Mouse (Mus musculus) gastrocnemius, adult 2 months (tissue): ENCODE results near the gene Rad23b. TPM values are rescaled to one million over a fixed set of nuclear protein-coding genes. Genes with fewer than 3 reads are reported as not detected.
A peak's percentile ranks its signal among the peaks of the same experiment; 100 is the strongest.
"Not testable (repeated sequence)": the region's sequence is repeated elsewhere in the genome, so short reads cannot be mapped to it uniquely, and the experiment has no call there.

Experiments
- DNase-seq: peaks from one replicate; pipeline ENCODE4 v3.0.0; 2022
- H3K27ac ChIP-seq: fragments of 200-600 bp; 2 replicates; pipeline ENCODE4 v1.8.1; 2022; ENCODE audit warnings: mild to moderate bottlenecking
- H3K4me3 ChIP-seq: fragments of 200-600 bp; 2 replicates; pipeline ENCODE4 v1.8.1; 2022; ENCODE audit warnings: mild to moderate bottlenecking, moderate library complexity
- CTCF ChIP-seq: fragments of 200-600 bp; IDR thresholded peaks from 2 replicates; pipeline ENCODE4 v1.8.1; 2022; ENCODE audit warnings: antibody characterized with exemption, mild to moderate bottlenecking, moderate library complexity
- intact Hi-C: fragments of 180-260 bp; cut with DNase I; formaldehyde crosslinking; loops from one replicate; pipeline ENCODE4 v1.15.1; 2025
- total RNA-seq, 2 experiments: library from RNA; stranded (reverse); gene quantifications; 2 replicates each; pipeline ENCODE4 v1.2.3; 2021

Gene Rad23b
- total RNA-seq, 2 experiments from 2014 or later, result 112 to 134 TPM

DNA sequence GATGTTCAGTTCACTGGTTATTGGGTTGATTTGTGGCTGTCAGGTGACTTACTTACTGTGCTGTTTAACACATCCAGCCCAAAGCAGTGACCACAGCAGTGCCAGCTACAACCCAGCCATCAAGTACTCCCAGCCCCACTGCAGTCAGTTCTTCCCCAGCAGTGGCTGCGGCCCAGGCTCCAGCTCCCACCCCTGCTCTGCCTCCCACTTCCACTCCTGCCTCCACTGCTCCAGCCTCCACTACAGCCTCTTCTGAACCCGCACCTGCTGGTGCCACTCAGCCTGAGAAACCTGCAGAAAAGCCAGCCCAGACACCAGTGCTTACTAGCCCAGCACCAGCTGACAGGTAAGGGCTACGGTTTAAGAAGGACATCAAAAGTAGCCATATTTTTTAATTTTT, 20.3 kb downstream of the Rad23b start:
- no peak for TF ChIP-seq CTCF
- intact Hi-C loops, result no loop called here
- no peak for DNase-seq
- no peak overlapping the region for H3K27ac ChIP-seq
- no peak overlapping the region for H3K4me3 ChIP-seq

DNA sequence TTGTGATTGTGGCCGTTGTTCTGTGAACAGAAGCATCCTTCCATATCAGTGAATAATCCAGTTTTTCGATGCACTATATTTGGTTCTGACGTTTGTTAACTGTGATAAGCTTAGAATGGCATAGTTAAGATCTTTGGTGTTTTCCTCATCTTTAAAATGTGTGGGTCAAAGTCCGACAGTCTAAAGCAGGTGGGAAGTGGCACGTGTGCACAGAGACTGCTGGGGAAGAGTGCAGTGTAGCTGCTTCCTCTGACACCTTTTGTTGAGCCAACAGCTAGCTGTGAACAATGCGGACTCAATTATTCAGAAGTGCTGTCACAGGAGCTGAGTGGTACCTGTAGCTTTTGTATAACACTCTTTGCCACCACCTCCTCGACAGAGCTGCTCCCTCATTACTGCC, 21.5 kb downstream of the Rad23b start:
- Histone ChIP-seq H3K4me3 (no peak overlapping the region), H3K27ac (no peak overlapping the region)
- no peak for DNase-seq
- intact Hi-C loops, result no loop called here
- TF ChIP-seq CTCF, result no peak

DNA sequence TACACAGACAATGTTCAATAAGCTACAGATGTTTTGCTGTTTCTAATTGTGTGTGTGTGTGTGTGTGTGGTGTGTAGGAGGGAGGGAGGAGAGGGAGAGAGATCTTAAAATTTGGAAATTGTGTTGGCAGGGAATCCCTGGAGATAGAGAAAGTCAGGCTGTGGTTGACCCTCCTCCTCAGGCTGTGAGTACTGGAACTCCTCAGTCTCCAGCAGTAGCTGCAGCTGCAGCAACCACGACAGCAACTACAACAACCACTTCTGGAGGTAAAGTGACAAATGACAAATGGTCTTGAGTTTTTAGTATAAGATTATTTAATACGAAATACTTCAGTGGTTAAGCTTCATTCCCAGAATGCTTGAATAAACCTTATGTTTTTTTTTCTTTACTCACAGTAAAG, 32.5 kb downstream of the Rad23b start:
- no peak for TF ChIP-seq CTCF
- Histone ChIP-seq H3K27ac (no peak overlapping the region), H3K4me3 (no peak overlapping the region)
- DNase-seq, result no peak
- intact Hi-C loops, result no loop called here

DNA sequence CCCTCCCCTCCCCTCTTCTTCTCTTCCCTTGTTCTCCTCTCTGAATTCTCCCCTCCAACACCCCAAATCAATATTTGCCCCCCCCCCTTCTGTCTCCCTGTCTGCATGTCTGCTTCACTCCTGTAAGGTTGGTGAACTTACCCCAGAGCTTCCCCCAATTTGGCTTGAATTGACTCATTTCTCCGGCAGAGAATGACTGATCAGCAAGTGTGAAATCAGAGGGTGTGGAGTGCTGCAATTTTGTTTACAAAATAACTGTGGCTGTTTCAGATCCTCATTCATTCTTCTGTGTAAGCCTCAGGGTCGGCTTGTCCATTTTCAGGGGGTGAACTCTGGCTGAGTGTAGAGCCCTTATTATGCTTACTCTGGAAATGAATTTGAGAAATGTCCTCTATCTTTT, 36.9 kb downstream of the Rad23b start:
- no peak for DNase-seq
- Histone ChIP-seq H3K27ac (no peak overlapping the region), H3K4me3 (no peak overlapping the region)
- intact Hi-C loops, result no loop called here
- no peak for TF ChIP-seq CTCF

DNA sequence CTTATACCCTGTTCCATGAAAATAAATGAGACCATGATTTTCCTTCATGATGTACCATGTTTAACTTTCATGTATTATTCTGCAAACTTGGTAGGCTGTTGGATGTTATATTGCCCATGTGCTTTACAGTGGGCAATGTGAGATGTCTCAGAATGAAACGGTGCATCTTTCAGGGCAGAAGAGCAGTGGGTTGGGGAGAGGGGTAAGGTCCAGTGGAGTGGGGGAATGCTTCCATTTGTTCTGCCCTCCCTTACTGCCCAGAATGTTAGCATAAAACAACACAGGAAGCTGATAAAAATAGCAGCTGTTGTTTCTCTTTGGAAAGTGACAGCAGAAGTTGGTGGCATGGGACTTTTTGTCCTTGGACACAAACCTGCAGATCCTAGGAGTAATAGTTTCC, 41.6 kb downstream of the Rad23b start:
- no peak for TF ChIP-seq CTCF
- H3K4me3 ChIP-seq, result no peak overlapping the region
- intact Hi-C loops, result no loop called here
- DNase-seq, result no peak
- H3K27ac ChIP-seq, result no peak overlapping the region

DNA sequence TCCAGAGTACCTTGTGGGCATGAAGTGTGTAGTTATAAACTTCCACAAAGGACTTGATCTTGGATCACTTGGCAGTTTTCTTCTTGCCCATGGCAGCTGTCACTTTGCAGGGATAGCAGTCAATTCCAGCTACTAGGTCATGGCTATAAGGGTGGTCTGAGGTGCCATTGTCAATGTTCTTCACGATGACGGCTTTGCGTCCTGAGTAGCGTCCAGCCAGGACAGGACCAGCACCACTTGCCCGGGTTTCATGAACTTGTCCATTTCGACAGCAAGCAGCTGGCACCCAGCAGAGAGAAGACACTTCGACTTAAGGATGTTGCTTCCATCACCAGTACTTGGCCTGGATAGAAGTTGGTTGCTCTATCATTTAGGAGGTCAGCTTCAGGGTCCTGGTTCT, 42.6 kb downstream of the Rad23b start:
- intact Hi-C loops, result no loop called here
- Histone ChIP-seq H3K27ac (no peak overlapping the region), H3K4me3 (no peak overlapping the region)
- DNase-seq, result no peak
- TF ChIP-seq CTCF, result no peak

DNA sequence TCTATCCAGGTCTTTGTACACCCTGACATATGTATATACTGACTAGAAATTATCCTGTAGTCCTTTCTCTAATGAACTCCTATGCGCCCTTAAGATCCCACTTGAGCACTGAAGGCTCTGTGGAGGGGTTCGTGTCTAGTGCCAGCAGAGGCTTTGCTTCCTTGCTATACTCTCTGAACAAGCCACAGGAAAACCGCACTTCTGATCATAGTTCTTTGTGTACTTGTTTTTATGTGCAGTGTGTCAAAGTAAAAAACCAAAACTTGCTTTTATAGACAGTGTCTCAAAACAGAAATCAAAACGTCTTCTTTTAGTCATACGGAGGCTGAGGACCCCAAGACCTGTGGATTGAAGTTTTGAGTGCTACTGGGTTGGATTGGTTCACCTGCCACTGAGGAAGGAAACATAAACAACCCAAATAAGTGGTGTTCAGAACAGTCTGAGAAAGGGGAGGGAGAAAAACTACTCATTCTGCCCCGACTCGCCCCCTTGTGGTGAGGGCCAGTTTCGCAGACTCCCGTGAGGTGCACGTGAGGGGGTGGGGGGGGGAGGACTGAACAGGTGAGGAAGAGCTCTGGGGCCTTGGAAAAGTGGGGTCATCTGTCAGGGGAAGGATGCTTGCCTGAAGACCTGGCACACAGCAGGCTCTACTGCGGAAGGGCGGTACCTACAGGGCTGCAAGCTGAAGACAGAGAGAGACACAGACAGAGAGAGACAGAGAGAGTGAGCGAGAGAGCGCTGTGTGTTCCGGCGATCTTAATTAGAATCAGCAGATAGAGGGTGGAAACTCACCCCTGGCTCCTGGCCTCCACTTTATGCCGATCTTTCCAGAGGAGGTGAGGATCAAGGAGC, 48.3 kb downstream of the Rad23b start:
- peak; percentile 48 for DNase-seq
- TF ChIP-seq CTCF, result peak; percentile 57
- intact Hi-C loops, result no loop called here

DNA sequence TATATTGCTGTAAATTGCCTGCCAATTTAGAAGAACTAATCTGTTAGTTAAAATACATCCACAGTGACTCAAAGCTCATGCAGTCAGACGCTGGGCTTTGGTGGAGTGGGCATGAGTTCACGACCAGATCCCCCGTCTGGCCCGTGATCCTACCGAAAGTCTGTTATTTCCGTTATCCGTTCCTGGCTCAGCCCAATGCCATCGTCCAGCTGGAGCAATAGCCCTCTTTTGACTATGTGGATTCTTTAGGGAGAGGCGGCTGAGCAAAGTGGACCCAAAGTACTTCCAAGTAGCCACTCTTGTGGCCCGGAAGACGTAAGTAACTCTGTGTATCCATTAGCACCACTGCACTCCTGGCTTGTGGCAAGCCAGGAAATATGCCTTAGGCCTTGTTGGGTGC, 49.1 kb downstream of the Rad23b start:
- no peak overlapping the region for H3K4me3 ChIP-seq
- intact Hi-C loops, result no loop called here
- no peak for DNase-seq
- H3K27ac ChIP-seq, result 0 out of 2 replicates have a peak overlapping the region, but pooled peaks have one; percentile 2
- no peak for TF ChIP-seq CTCF

More for the DNA sequence above, 48.3 kb downstream of the Rad23b start:
- Histone ChIP-seq H3K4me3 (peak overlapping the region; percentile 28; the same call in 1 of the 2 replicates), H3K27ac (0 out of 2 replicates have a peak overlapping the region, but pooled peaks have one; percentile 2)

DNA sequence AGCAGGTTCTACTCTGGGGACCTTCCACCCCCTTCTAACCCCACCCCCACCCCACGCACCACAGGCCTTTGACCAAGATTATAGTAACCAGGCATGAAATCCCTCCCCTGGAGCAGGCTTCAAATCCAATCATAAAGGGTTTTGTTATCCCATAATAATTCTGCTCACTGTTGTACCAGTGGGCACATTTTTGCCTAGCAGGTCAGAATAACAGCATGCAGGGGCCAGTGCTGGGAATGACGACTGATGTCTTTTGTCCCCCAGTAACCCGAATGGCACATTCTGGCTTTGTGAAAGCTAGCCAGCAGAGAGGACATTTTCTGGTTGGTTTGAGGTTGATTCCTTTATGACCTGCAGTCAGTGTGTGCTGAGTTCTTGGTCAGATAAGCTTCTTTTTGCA, 55.5 kb downstream of the Rad23b start:
- DNase-seq, result no peak
- TF ChIP-seq CTCF, result no peak
- H3K4me3 ChIP-seq, result no peak overlapping the region
- intact Hi-C loops, result no loop called here
- no peak overlapping the region for H3K27ac ChIP-seq

DNA sequence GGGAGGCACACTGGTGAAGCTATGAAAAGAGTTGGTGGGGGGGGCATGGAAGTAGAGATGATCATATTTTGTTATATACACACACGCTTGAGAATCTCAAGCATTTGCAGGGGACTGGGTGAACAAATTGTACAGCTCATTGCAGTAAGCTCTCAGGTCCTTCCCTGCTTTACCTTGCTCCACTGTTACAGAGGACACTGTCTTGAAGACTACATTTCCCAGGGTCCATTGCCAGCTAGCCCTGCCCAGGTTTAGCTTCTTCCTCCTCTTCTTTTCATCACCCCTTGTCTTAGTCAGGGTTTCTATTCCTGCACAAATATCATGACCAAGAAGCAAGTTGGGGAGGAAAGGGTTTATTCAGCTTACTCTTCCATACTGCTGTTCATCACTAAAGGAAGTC, 56.7 kb downstream of the Rad23b start:
- Histone ChIP-seq H3K4me3 (no peak overlapping the region), H3K27ac (no peak overlapping the region)
- TF ChIP-seq CTCF, result no peak
- no peak for DNase-seq
- intact Hi-C loops, result no loop called here

DNA sequence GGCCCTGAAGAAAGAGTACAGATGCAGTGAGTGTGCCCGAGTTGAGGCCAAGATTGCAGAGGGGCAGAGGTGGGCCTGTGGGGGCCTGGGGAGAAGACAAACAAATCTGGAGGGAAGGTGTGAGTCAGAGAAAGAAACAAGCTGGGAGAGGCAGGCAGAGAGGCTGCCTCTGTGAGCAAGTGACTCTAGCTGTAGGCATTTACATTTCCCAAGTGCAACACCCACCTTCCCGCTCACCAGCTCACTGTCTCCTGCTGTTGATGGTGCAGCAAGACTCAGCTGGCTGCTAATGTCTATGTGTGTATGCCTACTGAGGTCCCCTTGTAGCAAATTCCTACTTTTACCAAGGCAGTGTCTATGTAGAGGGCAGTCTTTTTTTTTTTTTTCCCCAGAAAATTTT, 58.2 kb downstream of the Rad23b start:
- intact Hi-C loops, result no loop called here
- no peak overlapping the region for H3K4me3 ChIP-seq
- DNase-seq, result no peak
- H3K27ac ChIP-seq, result no peak overlapping the region
- TF ChIP-seq CTCF, result no peak

DNA sequence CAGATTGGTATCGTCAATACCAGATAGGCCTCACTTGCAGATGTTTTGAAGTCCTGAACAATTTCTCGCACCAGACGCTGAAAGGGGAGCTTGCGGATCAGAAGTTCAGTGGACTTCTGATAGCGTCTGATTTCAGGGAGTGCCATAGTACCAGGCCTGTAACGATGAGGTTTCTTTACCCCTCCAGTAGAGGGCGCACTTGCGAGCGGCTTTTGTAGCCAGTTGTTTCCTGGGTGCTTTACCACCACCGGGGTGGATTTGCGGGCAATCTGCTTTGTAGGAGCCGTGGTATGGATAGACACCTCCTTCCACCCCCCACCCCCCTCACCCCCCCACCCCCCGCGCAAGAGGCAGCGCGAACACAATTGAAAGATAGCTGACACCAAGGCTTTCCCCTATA, 59.2 kb downstream of the Rad23b start:
- TF ChIP-seq CTCF, result peak; percentile 12; the same call in 1 of the 2 replicates
- H3K4me3 ChIP-seq, result no peak overlapping the region
- DNase-seq, result no peak
- H3K27ac ChIP-seq, result no peak overlapping the region
- intact Hi-C loops, result no loop called here

DNA sequence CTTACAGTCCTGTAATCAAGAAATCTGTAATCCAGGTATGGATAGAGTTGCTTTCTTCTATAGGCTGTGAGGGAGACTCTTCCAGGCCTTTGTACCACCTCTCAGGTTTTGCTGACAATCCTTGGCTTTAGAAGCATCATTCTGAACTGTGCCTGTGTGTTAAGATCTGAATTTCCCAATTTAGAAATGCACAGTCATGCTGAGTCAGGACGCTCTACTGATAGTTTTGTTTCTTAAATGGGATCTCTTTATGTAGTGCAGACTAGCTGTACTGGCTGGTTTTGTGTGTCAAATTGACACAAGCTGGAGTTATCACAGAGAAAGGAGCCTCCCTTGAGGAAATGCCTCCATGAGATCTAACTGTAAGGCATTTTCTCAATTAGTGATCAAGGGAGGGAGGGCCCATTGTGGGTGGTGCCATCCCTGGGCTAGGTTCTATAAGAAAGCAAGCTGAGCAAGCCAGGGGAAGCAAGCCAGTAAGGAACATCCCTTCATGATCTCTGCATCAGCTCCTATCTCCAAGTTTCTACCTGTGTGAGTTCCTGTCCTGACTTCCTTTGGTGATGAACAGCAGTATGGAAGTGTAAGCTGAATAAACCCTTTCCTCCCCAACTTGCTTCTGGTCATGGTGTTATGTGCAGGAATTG, 59.9 kb downstream of the Rad23b start:
- H3K27ac ChIP-seq, H3K4me3 ChIP-seq, DNase-seq, intact Hi-C loops: not testable (repeated sequence)
